Mouse (Mus musculus) limb, embryonic 13.5 days (tissue): ENCODE measurements around the gene Tgif1. TPM values are rescaled to one million over a fixed set of nuclear protein-coding genes. Genes with fewer than 3 reads are reported as not detected.

ENCODE experiments used
- ATAC-seq: fragments of 200-750 bp; cut with Nextera tagmentation; 2 replicates; pipeline ENCODE4 v1.8.0; 2017; ENCODE audit warnings: low read depth, moderate number of reproducible peaks, moderate TSS enrichment; ENCODE audit not compliant: low FRiP score
- H3K27ac ChIP-seq: fragments of 300-500 bp; sonication (generic); 2 replicates; pipeline ENCODE4 v1.5.1; 2015; ENCODE audit warnings: inconsistent platforms, mild to moderate bottlenecking, moderate library complexity
- H3K27me3 ChIP-seq: fragments of 300-500 bp; sonication (generic); 2 replicates; pipeline ENCODE4 v1.6.1; 2015; ENCODE audit warnings: mild to moderate bottlenecking, inconsistent platforms
- H3K36me3 ChIP-seq: fragments of 300-500 bp; sonication (generic); 2 replicates; pipeline ENCODE4 v1.6.1; 2015; ENCODE audit warnings: inconsistent platforms, mild to moderate bottlenecking, moderate library complexity
- H3K4me1 ChIP-seq: fragments of 300-500 bp; sonication (generic); 2 replicates; pipeline ENCODE4 v1.6.1; 2015; ENCODE audit warnings: inconsistent platforms
- H3K4me2 ChIP-seq: fragments of 300-500 bp; sonication (generic); replicated peaks from 2 replicates; pipeline ENCODE4 v1.6.1; 2015; ENCODE audit warnings: inconsistent platforms, mild to moderate bottlenecking, moderate library complexity
- H3K4me3 ChIP-seq: fragments of 300-500 bp; sonication (generic); 2 replicates; pipeline ENCODE4 v1.5.1; 2015; ENCODE audit warnings: moderate library complexity, mild to moderate bottlenecking, inconsistent platforms
- H3K9ac ChIP-seq: fragments of 300-500 bp; sonication (generic); 2 replicates; pipeline ENCODE4 v1.6.1; 2015; ENCODE audit warnings: mild to moderate bottlenecking, inconsistent platforms
- H3K9me3 ChIP-seq: fragments of 300-500 bp; sonication (generic); 2 replicates; pipeline ENCODE4 v1.6.1; 2016; ENCODE audit warnings: inconsistent platforms
- WGBS: fragments of 180-500 bp; shearing (Covaris S2); methylation state at CpG from one replicate; pipeline ENCODE4 v1.1.7; 2015; 5-methylcytosine and 5-hydroxymethylcytosine counted together
- polyA plus RNA-seq: library from polyadenylated mRNA; unstranded; fragments of >200 nt; fragmentation: Nextera tagmentation; extraction: Ambion mirVana; gene quantifications from 2 replicates; pipeline ENCODE4 v1.2.1, GENCODE M21; 2015

Gene Tgif1
- polyA plus RNA-seq = 98.7 and 103 TPM in 2 replicates

- no peaks in the 10 kb centered on the region for H3K27me3 ChIP-seq
- H3K4me1 ChIP-seq = peaks cover 7% of the 10 kb centered on the region
- H3K36me3 ChIP-seq = no peaks in the 10 kb centered on the region
- H3K9ac ChIP-seq = peak within 1 kb of the TSS; percentile 97
- WGBS = under 1% methylated on average over 29 of the region's 29 CpGs
- H3K27ac ChIP-seq = peak within 1 kb of the TSS; percentile 98
- peak within 1 kb of the TSS; percentile 96 for H3K4me2 ChIP-seq
- peak within 1 kb of the TSS; percentile 87 for H3K4me3 ChIP-seq
- peak; percentile 13 for ATAC-seq
- H3K9me3 ChIP-seq = no peaks in the 10 kb centered on the region
Observed at GRCm38 (mm10) chr17:70853436-70853905, at the start of gene Tgif1. Tgif1 (minus strand) TSS chr17:70853546.

- no peak overlapping the region for H3K27ac ChIP-seq
- WGBS = 74% methylated on average over 10 of the region's 10 CpGs
- H3K4me3 ChIP-seq = no peak overlapping the region
- no peaks in the 10 kb centered on the region for H3K9me3 ChIP-seq
- H3K27me3 ChIP-seq = no peaks in the 10 kb centered on the region
- no peaks in the 10 kb centered on the region for H3K4me1 ChIP-seq
- no peak for ATAC-seq
- H3K4me2 ChIP-seq = no peak overlapping the region
- H3K9ac ChIP-seq = no peak overlapping the region
- no peaks in the 10 kb centered on the region for H3K36me3 ChIP-seq
Observed at GRCm38 (mm10) chr17:70900660-70901059, 47.3 kb upstream of the Tgif1 start.

GRCm38 (mm10) chr17:70899642-70900041 is 46.3 kb upstream of the Tgif1 start:
- H3K9me3 ChIP-seq = no peaks in the 10 kb centered on the region
- H3K36me3 ChIP-seq = no peaks in the 10 kb centered on the region
- ATAC-seq = no peak
- no peak overlapping the region for H3K9ac ChIP-seq
- H3K4me1 ChIP-seq = no peaks in the 10 kb centered on the region
- no peak overlapping the region for H3K4me3 ChIP-seq
- H3K27me3 ChIP-seq = no peaks in the 10 kb centered on the region
- no peak overlapping the region for H3K4me2 ChIP-seq
- 82% methylated on average over 6 of the region's 6 CpGs for WGBS
- no peak overlapping the region for H3K27ac ChIP-seq

- 56% methylated on average over 9 of the region's 9 CpGs for WGBS
- Histone ChIP-seq H3K4me3 (no peak overlapping the region), H3K36me3 (no peaks in the 10 kb centered on the region), H3K9me3 (no peaks in the 10 kb centered on the region), H3K9ac (no peak overlapping the region), H3K4me2 (no peak overlapping the region), H3K4me1 (peaks cover 9% of the 10 kb centered on the region), H3K27ac (no peak overlapping the region), H3K27me3 (no peaks in the 10 kb centered on the region)
- ATAC-seq = no peak
Observed at GRCm38 (mm10) chr17:70894867-70895266, 41.5 kb upstream of the Tgif1 start.

- 62% methylated on average over 5 of the region's 5 CpGs for WGBS
- Histone ChIP-seq H3K27ac (no peak overlapping the region), H3K4me1 (peaks cover 9% of the 10 kb centered on the region), H3K9ac (no peak overlapping the region), H3K36me3 (no peaks in the 10 kb centered on the region), H3K4me3 (no peak overlapping the region), H3K27me3 (no peaks in the 10 kb centered on the region), H3K4me2 (no peak overlapping the region), H3K9me3 (no peaks in the 10 kb centered on the region)
- ATAC-seq = no peak
Observed at GRCm38 (mm10) chr17:70893151-70893550, 39.8 kb upstream of the Tgif1 start.

- H3K4me1 ChIP-seq = peaks cover 9% of the 10 kb centered on the region
- H3K4me3 ChIP-seq = no peak overlapping the region
- no peak overlapping the region for H3K9ac ChIP-seq
- H3K27ac ChIP-seq = no peak overlapping the region
- 0 out of 2 replicates have a peak overlapping the region, but pooled peaks have one; percentile 5 for H3K4me2 ChIP-seq
- no peaks in the 10 kb centered on the region for H3K27me3 ChIP-seq
- no peaks in the 10 kb centered on the region for H3K9me3 ChIP-seq
- no peak for ATAC-seq
- no peaks in the 10 kb centered on the region for H3K36me3 ChIP-seq
- 25% methylated on average over 15 of the region's 15 CpGs for WGBS
Observed at GRCm38 (mm10) chr17:70892288-70893096, 39.1 kb upstream of the Tgif1 start.

- Histone ChIP-seq H3K4me2 (no peak overlapping the region), H3K4me1 (peaks cover 9% of the 10 kb centered on the region), H3K4me3 (no peak overlapping the region), H3K27me3 (no peaks in the 10 kb centered on the region), H3K9me3 (no peaks in the 10 kb centered on the region), H3K27ac (no peak overlapping the region), H3K36me3 (no peaks in the 10 kb centered on the region), H3K9ac (no peak overlapping the region)
- 62% methylated on average over 8 of the region's 8 CpGs for WGBS
- no peak for ATAC-seq
Observed at GRCm38 (mm10) chr17:70890571-70890970, 37.2 kb upstream of the Tgif1 start.

GRCm38 (mm10) chr17:70888657-70889056 is 35.3 kb upstream of the Tgif1 start:
- H3K27me3 ChIP-seq = no peaks in the 10 kb centered on the region
- H3K9me3 ChIP-seq = no peaks in the 10 kb centered on the region
- ATAC-seq = no peak
- no peak overlapping the region for H3K4me3 ChIP-seq
- H3K27ac ChIP-seq = no peak overlapping the region
- H3K4me1 ChIP-seq = peaks cover 9% of the 10 kb centered on the region
- no peaks in the 10 kb centered on the region for H3K36me3 ChIP-seq
- WGBS = 79% methylated on average over 10 of the region's 10 CpGs
- H3K9ac ChIP-seq = no peak overlapping the region
- no peak overlapping the region for H3K4me2 ChIP-seq

- WGBS = 87% methylated on average over 9 of the region's 9 CpGs
- no peak for ATAC-seq
- H3K36me3 ChIP-seq = no peaks in the 10 kb centered on the region
Observed at GRCm38 (mm10) chr17:70887848-70888247, 34.5 kb upstream of the Tgif1 start.

GRCm38 (mm10) chr17:70886641-70887391 is 33.5 kb upstream of the Tgif1 start:
- 77% methylated on average over 16 of the region's 16 CpGs for WGBS
- peaks cover 3% of the 10 kb centered on the region for H3K4me1 ChIP-seq

More at GRCm38 (mm10) chr17:70887848-70888247, 34.5 kb upstream of the Tgif1 start:
- H3K27ac ChIP-seq = no peak overlapping the region
- H3K4me1 ChIP-seq = peaks cover 9% of the 10 kb centered on the region
- H3K4me2 ChIP-seq = no peak overlapping the region
- no peak overlapping the region for H3K9ac ChIP-seq
- no peaks in the 10 kb centered on the region for H3K27me3 ChIP-seq
- no peak overlapping the region for H3K4me3 ChIP-seq
- no peaks in the 10 kb centered on the region for H3K9me3 ChIP-seq

GRCm38 (mm10) chr17:70885868-70886267 is 32.5 kb upstream of the Tgif1 start:
- H3K36me3 ChIP-seq = no peaks in the 10 kb centered on the region
- H3K4me3 ChIP-seq = no peak overlapping the region
- 78% methylated on average over 5 of the region's 5 CpGs for WGBS
- no peak overlapping the region for H3K4me2 ChIP-seq
- no peaks in the 10 kb centered on the region for H3K27me3 ChIP-seq
- H3K4me1 ChIP-seq = peaks cover 3% of the 10 kb centered on the region; the same call in 1 of the 2 replicates
- no peaks in the 10 kb centered on the region for H3K9me3 ChIP-seq
- no peak overlapping the region for H3K9ac ChIP-seq
- H3K27ac ChIP-seq = no peak overlapping the region
- ATAC-seq = no peak

More at GRCm38 (mm10) chr17:70886641-70887391, 33.5 kb upstream of the Tgif1 start:
- H3K27ac ChIP-seq = no peak overlapping the region
- no peaks in the 10 kb centered on the region for H3K27me3 ChIP-seq
- no peaks in the 10 kb centered on the region for H3K36me3 ChIP-seq
- no peak overlapping the region for H3K4me2 ChIP-seq
- H3K9me3 ChIP-seq = no peaks in the 10 kb centered on the region
- no peak for ATAC-seq
- H3K9ac ChIP-seq = no peak overlapping the region
- H3K4me3 ChIP-seq = no peak overlapping the region

- no peaks in the 10 kb centered on the region for H3K36me3 ChIP-seq
- no peaks in the 10 kb centered on the region for H3K27me3 ChIP-seq
- H3K4me2 ChIP-seq = no peak overlapping the region
- no peak for ATAC-seq
- no peak overlapping the region for H3K9ac ChIP-seq
- peaks cover 3% of the 10 kb centered on the region; the same call in 1 of the 2 replicates for H3K4me1 ChIP-seq
- no peak overlapping the region for H3K4me3 ChIP-seq
- H3K27ac ChIP-seq = no peak overlapping the region
- no peaks in the 10 kb centered on the region for H3K9me3 ChIP-seq
- 63% methylated on average over 10 of the region's 10 CpGs for WGBS
Observed at GRCm38 (mm10) chr17:70881934-70882333, 28.6 kb upstream of the Tgif1 start.
